Mouse (Mus musculus) kidney, postnatal 10 days (tissue): Measurements from ENCODE around the gene Lamc3.

Experiments used
- DNase-seq: peaks from one replicate; pipeline ENCODE4 v3.0.0; 2021; ENCODE audit warnings: mixed read lengths

Gene Lamc3

DNA sequence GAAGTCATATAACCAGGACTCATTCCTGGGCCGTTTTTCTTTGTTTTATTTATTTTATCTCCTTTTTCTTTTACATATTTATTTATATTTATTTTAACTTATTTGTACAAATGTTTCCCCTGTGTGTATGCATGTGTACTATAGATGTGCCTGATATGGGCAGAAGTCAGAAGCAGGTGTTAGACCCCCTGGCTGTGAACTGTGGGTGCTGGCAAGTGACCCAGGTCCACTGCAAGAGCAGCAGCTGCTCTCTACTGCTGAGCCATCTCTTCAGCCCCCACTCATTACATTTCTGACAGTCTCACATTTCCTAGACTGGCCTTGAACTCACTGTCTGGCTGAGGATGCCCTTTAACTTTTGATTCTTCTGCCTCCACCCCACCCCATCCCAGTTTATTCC lies 51.2 kb downstream of the Lamc3 start:
- DNase-seq: no peak

DNA sequence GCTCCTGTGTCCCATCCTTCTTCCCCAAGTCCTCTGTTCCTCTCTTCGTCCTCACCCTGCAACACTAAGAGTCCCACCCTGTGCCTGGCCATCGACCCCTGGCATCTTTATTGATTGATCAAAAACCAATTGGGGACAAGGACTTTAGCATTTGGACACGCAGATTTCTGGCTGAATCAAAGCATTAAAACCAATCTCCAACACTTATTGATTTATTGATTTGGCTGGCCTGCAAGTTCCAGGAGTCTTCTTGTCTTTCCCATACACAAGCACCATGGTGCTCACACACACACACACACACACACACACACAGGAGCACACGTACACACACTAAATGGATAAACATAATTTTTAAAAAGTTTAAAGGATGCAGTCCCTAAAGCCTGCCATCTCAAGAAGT lies 55.9 kb downstream of the Lamc3 start:
- DNase-seq: no peak

DNA sequence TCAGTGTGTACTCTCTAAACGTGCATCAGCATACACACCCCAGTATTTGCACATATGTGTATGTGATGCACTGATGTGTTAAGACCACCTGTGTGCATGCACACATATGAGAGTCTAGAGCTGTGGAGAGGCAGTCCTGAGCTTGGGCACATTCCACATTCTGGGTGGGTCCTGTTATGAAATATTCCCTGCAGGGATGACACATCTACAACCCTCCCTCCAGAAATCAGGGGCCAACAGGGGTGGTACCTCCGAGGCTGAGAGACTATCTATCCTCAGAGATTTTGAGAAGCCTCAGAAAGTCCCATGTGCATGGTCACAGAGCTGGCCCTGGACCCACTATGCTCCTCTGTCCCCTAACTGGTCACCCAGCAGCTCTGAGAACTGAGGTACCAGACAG lies 58.5 kb downstream of the Lamc3 start:
- DNase-seq: no peak

DNA sequence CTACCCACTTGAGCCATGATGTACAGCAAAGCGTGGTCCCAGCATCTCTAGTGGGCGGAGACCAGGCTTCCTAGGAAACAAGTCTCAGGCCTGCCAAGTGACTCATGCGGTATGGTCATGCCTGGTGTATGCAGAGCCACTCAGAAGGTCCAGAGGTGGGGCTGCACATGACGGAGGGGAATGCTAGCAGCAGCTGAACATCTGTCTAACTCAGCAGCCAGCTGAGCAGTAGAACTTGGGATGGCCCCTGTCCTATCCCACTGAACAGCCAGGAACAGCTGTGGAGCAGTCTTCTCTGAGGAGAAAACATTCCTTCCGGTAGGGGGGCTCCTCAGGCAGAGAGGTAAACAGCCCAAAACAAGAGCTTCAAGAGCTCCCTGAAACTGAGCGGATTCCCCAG lies 61.3 kb downstream of the Lamc3 start:
- peak; percentile 56 for DNase-seq

DNA sequence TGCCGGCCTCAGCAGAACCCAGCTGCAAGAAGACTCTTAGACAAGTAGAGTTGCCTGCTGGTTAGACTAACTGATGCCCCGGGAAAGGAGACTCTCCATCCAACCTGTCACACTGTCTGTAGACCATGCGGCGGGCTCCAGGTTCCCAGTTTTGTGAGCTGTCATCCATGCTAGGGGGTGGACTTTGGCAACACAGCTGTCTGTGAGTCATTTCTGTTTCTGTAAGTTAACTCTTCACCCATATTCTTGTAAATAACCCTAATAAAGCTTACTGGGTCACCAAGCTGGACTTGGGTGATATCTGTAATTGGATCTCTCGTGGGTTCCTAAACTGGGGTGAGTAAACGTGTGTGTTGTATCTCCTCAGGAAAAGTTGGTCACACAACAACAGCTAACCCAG lies 61.7 kb downstream of the Lamc3 start:
- DNase-seq: no peak

DNA sequence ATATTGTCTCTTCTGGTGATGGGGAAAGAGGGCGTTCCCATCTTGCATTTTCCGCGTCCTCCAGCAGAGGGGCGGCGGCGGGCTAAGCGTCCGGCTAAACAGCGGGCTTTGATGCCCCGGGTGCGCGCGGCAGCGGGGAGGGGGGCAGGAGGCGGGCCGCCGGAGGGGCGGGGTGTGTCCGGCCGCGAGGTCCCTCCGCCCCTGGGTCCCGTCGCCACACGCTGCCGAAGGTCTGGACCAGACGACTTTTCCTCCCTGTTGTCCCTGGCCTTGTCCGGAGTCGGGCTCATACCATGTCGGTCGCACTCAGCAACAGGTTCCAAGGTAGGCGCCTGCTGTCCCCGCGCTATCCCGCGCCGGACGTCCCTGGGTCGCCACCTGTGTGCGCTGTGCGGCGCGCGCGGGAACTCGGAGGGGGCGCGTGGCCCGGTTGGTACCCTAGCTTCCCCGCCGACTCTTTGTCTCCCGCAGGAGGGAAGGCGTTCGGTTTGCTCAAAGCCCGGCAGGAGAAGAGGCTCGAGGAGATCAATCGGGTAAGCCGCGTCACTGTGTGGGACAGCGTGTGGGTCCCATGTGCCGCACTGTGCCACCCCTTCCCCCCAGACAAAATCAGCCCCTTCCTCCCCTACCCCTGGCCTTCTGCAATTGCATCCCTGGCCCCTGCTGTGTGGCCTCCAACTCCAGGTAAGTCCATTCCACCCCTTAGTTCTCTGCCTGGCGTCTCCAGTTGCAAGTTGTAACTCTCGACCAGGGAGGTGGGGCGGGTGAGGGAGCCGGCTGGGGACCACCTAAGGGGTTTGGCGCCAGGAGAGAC lies 63.2 kb downstream of the Lamc3 start, which contains the start of gene Aif1l:
Gene Aif1l, plus strand, starts transcription at position 82 of the 814 bp plus-strand sequence.
- peak; percentile 90 for DNase-seq

DNA sequence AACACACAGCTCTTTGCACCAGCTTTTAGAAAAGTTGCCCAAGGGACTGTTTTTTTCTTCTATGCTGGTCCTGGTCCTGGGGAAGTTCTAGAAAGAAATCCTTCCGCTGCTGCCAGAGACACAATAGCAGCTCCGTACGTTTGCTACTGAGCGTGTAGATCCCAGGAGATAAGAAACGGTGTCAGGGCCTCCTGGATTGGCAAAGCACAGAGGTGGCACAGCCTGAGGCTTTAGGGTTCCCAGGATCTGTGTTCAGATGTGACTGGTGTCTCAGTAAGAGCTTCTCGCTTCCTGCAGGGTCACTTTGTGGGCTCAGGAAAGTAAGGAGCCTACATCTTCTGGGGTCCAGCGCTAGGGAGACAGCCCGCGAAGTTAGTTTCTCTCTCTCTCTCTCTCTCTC lies 63.9 kb downstream of the Lamc3 start:
- DNase-seq: peak; percentile 17

DNA sequence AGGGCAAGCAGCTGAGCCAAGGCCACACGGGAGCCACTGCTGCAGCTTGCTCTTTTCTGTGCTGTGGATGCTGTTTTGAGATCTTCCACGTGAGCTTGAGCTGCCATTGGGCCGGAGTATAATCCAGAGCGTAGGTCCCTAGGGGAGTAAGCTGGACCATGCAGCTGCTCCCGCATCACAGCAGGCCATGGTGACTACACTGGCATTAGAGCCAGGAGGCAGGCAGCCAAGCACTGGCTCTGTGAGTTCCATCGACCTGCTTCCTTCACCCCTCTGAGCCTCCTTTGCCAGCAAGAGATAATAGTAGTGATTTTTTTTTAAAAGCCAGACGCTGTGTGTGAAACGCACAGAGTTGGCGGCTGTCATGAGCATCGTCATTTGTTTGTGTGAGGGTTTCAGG lies 65.1 kb downstream of the Lamc3 start:
- DNase-seq: peak; percentile 12

DNA sequence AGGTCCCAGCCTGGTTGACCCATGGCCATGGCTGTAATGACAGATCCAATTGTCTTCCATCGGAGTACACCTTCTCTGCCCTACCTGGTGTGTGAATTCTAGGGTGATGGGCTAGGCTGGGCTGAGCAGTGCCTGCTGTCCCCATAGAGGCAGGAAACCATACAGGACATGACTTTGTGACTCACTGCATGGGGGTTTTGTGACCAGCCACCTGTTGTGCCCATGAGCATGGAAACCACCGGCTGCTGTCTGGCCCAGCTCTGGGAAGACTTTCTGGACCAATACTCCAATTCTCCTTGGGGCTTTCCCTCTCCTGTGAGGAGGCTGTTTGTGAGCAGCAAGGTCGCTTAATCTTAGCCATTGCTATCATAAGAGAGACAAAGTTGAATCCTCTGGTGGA lies 65.6 kb downstream of the Lamc3 start:
- peak; percentile 15 for DNase-seq

DNA sequence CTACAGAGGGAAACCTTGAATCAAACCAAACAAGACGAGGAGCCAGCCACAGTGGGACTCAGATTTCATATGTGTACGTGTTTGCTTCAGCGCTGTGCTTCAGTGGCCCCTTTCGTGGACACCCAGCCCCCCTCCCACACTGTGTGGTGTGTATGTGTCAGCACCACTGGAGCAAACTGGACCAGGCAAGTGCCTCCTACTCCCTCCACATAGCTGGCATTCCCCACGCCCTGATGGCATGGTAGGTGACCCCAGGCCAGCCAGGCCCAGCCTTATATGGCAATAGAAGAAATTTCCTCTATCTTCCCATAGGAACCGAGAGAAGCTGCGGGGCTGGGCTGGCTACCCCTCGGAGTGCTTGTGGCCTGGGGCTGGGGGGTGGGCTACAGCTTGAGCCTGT lies 66.6 kb downstream of the Lamc3 start:
- DNase-seq: peak; percentile 72

DNA sequence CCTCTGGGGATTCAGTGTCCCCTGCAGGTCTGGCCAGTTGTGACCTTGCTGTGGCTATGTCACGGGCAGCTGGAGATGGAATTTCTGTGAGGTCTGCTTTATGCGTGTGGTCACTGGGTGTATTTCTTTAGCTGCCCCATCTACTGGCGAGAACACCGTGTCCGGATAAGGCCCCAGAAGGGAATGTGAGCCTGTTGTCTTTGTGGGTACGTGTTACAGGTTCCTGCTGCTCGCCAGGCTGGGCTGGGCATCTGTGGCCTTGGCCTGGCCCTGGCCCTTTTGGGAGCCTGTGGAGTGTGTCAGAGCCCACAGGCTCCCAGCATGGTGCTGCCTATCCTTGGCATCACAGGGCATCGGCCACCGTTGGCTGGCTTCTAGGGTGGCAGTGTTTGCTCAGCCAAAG lies 67.7 kb downstream of the Lamc3 start:
- DNase-seq: peak; percentile 54

DNA sequence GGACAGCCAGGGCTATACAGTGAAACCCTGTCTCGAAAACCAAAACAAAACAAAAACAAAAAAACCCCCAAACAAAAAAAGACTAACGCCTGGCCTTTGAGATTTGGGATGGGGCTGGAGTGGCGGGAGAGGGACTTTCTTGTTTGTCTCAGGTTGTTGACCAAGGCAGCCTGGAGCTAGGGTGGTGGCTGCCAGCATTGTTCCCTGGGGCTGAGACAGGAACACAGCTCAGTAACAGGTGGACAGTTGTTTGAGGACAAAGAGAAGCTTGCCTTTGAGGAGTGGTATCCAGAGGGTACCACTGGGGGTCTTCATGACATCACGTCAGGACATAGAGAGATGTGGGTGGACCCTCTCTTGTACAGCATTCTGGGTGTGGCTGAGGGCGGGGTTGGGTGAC lies 68.6 kb downstream of the Lamc3 start:
- no peak for DNase-seq

DNA sequence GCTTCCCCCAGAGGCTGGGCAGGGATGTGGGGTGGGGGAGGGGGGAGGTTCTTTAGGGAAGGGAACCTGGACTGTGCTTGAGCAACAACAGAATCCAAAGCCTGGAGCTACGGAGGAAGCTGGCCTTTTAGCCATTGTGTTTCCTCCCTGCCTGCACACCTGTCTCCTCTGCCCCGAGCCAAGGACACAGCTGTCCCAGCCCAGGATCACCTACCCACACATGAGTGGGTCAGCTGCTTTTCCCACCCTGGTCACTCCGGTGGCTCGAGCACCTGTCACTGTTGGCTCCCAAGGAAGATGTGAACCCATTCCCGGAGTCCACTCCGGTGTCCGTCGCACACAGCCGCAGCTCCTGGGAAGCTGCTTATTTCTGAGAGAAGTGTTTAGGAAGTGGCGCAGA lies 70.1 kb downstream of the Lamc3 start:
- DNase-seq: no peak

DNA sequence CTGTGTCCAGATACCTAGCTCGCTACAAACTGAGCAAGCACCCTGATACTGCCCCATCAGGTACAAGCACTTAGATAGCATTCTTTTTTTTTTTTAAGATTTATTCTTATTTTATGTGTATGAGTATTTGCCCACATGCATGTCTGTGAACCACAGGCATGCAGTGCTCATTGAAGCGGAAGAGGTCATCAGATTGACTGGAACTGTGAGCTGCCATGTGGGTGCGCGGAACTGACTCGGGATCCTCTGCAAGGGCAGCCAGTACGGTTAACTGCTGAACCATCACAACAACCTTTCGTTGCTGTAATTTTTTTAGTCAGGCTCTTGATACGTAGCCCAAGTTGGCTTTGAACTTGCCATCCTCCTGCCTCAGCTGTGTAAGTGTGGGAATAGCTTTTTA lies 73.9 kb downstream of the Lamc3 start:
- DNase-seq: no peak

DNA sequence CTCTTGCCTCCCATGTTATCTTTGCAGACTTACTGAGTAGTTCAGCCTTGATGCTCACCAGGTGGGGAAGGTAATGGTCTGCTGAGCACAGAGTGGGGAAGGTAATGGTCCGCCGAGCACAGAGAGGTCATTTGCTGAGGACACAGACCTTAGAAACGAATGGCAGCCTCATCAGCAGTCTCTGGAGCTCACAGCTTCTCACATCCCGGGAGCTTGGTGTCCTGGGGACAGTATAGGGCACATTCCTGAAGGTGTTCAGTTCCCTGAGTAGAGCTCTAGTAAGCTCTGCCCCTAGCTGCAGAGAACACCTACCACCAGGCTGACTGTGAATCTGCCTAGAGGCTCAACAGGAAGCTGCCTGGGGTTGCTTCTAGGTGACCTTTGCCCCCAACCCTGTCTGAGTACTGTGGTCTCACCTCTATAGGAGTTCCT lies 74.7 kb downstream of the Lamc3 start:
- DNase-seq: peak; percentile 54

DNA sequence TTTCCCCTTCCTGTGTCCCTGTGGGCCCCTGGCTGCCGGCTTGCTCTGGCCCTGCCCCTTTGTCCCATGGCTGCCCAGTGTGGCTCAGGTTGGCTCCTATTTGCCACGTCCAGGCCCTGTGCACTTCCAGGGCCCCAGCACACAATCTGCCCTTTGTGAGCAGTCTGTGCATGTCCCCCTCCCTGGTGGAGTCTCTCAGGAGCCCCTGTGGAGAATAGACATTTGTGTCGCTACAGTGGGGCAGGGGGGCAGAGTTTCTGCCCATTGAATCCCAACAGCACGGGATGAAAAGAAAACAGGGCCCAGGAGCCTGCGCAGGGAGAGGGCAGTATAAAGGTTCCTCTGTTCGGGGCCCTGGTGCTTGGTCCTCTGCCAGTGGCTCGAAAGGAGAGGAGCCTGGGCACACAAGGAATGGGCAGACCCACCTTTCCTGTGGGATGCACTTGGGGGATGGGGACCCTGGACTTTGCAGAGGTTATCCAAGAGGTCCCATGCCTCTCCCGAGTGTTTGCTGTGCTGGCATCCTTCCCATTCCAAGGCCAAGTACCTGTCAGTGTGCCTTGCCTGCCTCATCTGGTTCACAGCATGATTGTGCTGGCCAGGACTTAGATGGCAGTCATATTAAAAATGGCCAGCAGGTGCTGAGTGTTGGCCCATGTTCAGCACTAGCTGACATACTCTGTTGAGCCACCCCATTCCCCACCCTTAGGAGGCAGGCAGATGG lies 75.6 kb downstream of the Lamc3 start:
- DNase-seq: peak; percentile 66

DNA sequence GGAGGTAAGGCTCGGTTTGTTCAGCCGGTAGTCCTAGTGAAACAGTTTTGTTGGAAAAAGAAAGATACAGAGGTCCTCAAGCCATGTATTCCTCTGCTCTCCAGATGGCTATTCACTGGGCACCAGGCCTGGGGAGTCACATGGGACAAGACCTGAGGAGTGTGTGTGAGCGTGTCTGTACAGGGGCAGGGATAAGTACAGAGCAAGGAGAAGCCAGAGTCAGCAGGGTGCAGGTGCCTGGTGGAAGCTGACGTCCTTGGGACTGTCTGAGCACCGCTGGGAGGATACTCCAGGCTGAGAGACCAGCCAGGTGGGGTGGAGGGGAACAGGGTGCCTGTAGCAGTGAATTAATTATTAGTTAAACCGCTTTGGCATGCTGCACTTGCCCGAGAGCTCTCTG lies 76.4 kb downstream of the Lamc3 start:
- DNase-seq: peak; percentile 77

DNA sequence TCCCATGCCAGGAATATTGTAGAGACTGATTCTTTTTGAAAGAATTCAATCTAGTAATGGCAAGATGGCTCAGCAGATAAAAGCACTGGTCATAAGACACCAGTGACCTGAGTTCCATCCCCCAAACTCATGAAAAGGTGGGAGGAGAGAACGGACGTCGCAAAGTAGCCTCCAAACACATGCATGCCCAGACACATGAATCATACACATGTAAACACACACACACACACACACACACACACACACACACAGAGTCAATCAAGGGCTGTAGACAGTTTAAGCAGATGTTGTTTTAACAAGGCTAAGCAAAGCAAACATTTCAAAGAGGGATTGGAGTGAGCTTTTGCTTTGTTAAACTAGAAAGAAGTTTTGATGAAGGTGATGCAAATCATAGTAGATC lies 77.1 kb downstream of the Lamc3 start:
- DNase-seq: no peak

DNA sequence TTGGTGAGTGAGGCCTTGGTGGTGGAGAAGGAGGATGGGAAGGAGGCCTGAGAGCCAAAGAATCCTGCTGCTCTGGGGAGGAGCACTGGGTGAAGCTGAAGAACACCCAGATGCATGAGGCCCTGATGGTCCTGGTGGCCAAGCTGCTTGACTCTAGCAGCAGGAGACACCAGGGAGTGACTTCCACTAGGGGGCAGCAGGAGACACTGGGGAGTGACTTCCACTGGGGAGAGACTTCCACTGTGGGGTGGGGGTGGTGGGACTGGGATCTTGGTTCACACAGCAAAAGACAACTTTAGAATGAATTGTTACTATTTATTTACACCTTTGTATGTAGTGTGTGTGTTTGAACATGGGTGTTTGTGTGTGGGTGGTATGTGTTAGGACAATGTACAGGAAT lies 78.0 kb downstream of the Lamc3 start:
- peak; percentile 82 for DNase-seq

DNA sequence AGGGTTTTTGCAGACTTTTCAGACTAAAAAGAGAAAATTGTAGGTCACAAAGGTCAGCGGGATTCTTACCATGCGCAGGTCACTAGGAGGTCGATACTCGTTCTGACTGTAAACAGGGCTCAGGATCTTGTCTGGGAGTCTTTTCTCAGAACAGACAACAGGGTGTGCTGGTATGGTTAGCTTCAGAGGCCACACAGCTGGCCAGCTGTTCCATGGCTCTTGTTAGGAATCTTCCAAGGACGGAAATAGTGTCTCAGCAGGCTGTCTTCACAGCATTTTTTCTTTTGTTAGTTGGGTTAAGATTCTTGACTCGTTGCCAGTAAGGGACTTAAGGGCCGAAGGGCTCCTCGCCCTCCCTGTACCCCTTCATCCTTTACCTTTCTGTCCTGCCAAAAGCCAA lies 79.7 kb downstream of the Lamc3 start:
- DNase-seq: no peak

DNA sequence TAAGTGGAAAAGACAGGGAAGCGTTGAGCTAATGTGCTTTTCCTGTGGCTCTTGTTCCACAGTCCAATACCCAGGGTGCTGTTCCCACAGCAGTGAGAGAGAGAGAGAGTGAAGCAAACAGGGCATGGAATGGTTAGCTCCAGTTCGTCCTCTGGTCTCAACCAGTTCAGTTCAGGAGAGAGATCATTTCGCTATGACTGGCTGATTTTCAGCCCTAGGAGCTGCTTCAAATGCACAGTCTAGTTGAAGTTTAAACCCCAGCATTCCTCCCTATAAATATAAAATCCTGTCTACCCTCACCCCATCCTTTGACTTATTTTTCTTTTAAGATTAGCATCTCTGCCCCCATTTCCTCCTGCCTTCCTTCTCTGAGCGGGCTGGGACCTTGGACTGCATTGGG lies 85.5 kb downstream of the Lamc3 start:
- peak; percentile 60 for DNase-seq

DNA sequence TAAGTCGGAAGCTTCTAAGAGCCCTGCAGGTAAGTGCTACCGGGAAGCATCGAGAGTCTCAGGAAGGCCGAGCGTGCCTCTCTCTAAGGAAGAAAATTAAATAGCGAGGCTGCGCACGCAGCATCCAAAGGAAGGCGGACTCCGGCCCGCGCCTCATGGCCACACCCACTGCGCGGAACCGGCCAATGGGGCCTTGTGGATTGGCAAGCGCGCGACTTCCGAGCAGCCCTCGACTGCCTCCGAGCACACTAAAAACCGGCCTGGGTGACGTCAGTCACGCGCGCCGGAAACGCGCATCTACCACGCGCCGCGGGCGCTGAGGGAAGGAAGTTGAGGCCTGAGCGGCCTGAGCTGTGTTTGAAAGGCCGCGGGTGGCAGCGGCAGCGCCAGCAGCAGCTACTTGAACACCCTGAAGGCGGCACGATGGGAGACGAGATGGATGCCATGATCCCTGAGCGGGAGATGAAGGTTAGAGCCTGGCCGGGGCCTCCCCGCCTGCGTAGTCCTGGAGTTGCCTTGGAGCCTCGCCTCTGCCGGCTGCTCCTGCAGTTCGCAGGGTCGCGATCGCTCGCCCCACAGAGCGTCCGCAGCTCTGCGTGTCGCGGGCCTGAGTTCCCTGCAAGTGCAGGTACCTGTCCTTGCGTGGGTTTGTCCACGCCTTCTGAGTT lies 87.2 kb downstream of the Lamc3 start, which contains the start of gene Nup214:
Gene Nup214, plus strand, starts transcription at position 296 of the 668 bp plus-strand sequence.
- peak; percentile 100 for DNase-seq

DNA sequence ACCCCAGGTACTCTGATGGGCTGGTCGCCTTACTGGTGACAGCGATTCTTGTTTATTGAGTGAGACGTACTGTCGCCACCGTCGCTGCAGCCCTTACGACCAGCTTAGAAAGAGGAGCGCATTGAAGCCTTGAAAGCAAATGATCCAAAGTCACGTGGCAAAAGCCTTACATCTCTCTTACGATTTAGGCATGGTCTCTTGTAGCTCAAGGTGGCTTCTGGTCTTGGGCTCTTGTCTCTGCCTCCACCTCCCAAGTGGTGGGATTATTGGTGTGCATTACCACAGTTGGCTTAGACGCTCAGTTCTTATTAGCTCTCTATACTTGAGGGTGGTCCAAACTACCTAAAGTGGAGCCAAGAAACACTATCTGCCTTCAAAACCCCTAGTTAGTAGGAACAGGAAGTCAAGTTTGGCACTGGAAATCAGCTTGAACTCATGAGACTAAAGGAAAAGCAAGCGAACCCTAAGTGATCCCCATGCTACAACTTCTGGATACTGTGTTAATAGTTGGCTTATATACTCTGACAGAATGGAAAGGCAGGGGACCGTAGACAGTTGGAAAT lies 87.8 kb downstream of the Lamc3 start:
- DNase-seq: no peak
